Mouse (Mus musculus) small intestine, adult 2 months (tissue): ENCODE measurements around the gene Tlr6.

Experiments used
- CTCF ChIP-seq: fragments of 200-500 bp; IDR thresholded peaks from 2 replicates; pipeline ENCODE4 v1.5.1; 2012; ENCODE audit warnings: low read depth, mild to moderate bottlenecking, control low read depth, inconsistent platforms, low read length, moderate library complexity, mixed read lengths; ENCODE audit not compliant: insufficient replicate concordance, insufficient read length; ENCODE audit errors: extremely low read depth
- POLR2A ChIP-seq: fragments of 200-500 bp; IDR thresholded peaks from 2 replicates; pipeline ENCODE4 v1.6.1; 2012; ENCODE audit warnings: low read depth, mild to moderate bottlenecking, control low read depth, inconsistent platforms, low read length, moderate library complexity

- TF ChIP-seq CTCF (no peak), POLR2A (no peak)
Measured at GRCm38 (mm10) chr5:64977128-64977527, 17.2 kb upstream of the Tlr6 start.
